12 mouse cellular contexts compared by ENCODE assay signal in genomic region chr8:84770100-84770953, GRCm38 (mm10). TPM values are rescaled to one million over a fixed set of nuclear protein-coding genes. Genes with fewer than 3 reads are reported as not detected.
A peak's percentile ranks its signal among the peaks of the same experiment; 100 is the strongest.
DNase-seq lines count a peak whose midpoint lies in the region; ATAC-seq lines count a peak whose summit lies in the region.
"Had no signal": no experiment of that assay in that cellular context is flagged by ENCODE, and none has a peak within 500 bp of the region (broad histone marks: within the 10 kb centered on the region; RNA-seq: fewer than 3 reads in every experiment).

No protein-coding gene starts in this region.

- H3K27ac ChIP-seq in hindbrain, embryonic 13.5 days = 0 out of 2 replicates have a peak overlapping the region, but pooled peaks have one; percentile 12
- no peak overlapping the region for H3K27ac ChIP-seq in hindbrain, embryonic 10.5 days
- H3K27ac ChIP-seq in embryonic facial prominence, embryonic 14.5 days (replicated peaks; ENCODE audit: low read depth, low read length) = peak overlapping the region; percentile 55; the same call in 1 of the 2 replicates
- H3K27ac ChIP-seq in intestine, embryonic 16.5 days (ENCODE audit: low read length) = no peak overlapping the region
- H3K27ac ChIP-seq in midbrain, embryonic 15.5 days = no peak overlapping the region
- H3K27ac ChIP-seq: heart, embryonic 10.5 days; macrophage had no signal

- ATAC-seq in hindbrain, embryonic 13.5 days (ENCODE audit: low FRiP score) = no peak
- ATAC-seq in embryonic facial prominence, embryonic 14.5 days (ENCODE audit: low read depth) = no peak
- peak; percentile 49 for ATAC-seq in intestine, embryonic 16.5 days
- ATAC-seq in midbrain, embryonic 15.5 days (replicated peaks) = no peak
- ATAC-seq: CD4-positive, CD25-positive, alpha-beta regulatory T cell, adult 4 months had no signal

- H3K27me3 ChIP-seq in hindbrain, embryonic 13.5 days = peaks cover 94% of the 10 kb centered on the region
- peaks cover 100% of the 10 kb centered on the region for H3K27me3 ChIP-seq in hindbrain, embryonic 10.5 days (ENCODE audit: insufficient read depth, poor library complexity, severe bottlenecking)
- H3K27me3 ChIP-seq in embryonic facial prominence, embryonic 14.5 days (replicated peaks; ENCODE audit: control insufficient read depth, insufficient read depth, low read length) = peaks cover 19% of the 10 kb centered on the region
- H3K27me3 ChIP-seq in intestine, embryonic 16.5 days (replicated peaks; ENCODE audit: control insufficient read depth, insufficient read depth, low read length) = peaks cover 24% of the 10 kb centered on the region
- peaks cover 57% of the 10 kb centered on the region for H3K27me3 ChIP-seq in midbrain, embryonic 15.5 days (replicated peaks)

- H3K36me3 ChIP-seq in hindbrain, embryonic 13.5 days = no peaks in the 10 kb centered on the region
- H3K36me3 ChIP-seq in hindbrain, embryonic 10.5 days = no peaks in the 10 kb centered on the region
- peaks cover 51% of the 10 kb centered on the region for H3K36me3 ChIP-seq in embryonic facial prominence, embryonic 14.5 days (ENCODE audit: control insufficient read depth, insufficient read depth, low read length)
- no peaks in the 10 kb centered on the region for H3K36me3 ChIP-seq in intestine, embryonic 16.5 days (ENCODE audit: control insufficient read depth, insufficient read depth, low read length)
- no peaks in the 10 kb centered on the region for H3K36me3 ChIP-seq in midbrain, embryonic 15.5 days (replicated peaks)
- H3K36me3 ChIP-seq: heart, embryonic 10.5 days had no signal

- no peak for DNase-seq in hindbrain, embryonic 10.5 days (ENCODE audit: low spot score)
- no peak for DNase-seq in embryonic facial prominence, embryonic 14.5 days (ENCODE audit: low spot score)
- no peak for DNase-seq in right cerebral cortex, adult 2 months (ENCODE audit: low spot score in 2 of 2)
- DNase-seq in embryo, embryonic 10.5 days (ENCODE audit: low spot score) = no peak
- no peak for DNase-seq in right cerebral cortex, postnatal 36 days (ENCODE audit: low spot score in 2 of 2)
- DNase-seq: thymus, adult 2 months had no signal

- peak overlapping the region; percentile 36 for H3K4me3 ChIP-seq in hindbrain, embryonic 13.5 days
- no peak overlapping the region for H3K4me3 ChIP-seq in hindbrain, embryonic 10.5 days
- H3K4me3 ChIP-seq in embryonic facial prominence, embryonic 14.5 days (ENCODE audit: low read depth, low read length) = 0 out of 2 replicates have a peak overlapping the region, but pooled peaks have one; percentile 4
- no peak overlapping the region for H3K4me3 ChIP-seq in intestine, embryonic 16.5 days (ENCODE audit: low read length)
- H3K4me3 ChIP-seq in midbrain, embryonic 15.5 days = peak overlapping the region; percentile 31
- H3K4me3 ChIP-seq: heart, embryonic 10.5 days had no signal

- 27% methylated on average over 12 of the region's 12 CpGs for WGBS in hindbrain, embryonic 13.5 days
- 28% methylated on average over 12 of the region's 12 CpGs for WGBS in hindbrain, embryonic 10.5 days
- 40% methylated on average over 12 of the region's 12 CpGs for WGBS in embryonic facial prominence, embryonic 14.5 days
- WGBS in intestine, embryonic 16.5 days = 37% methylated on average over 12 of the region's 12 CpGs
- WGBS in midbrain, embryonic 15.5 days = 35% methylated on average over 12 of the region's 12 CpGs

- H3K4me2 ChIP-seq in hindbrain, embryonic 13.5 days = peak overlapping the region; percentile 49
- H3K4me2 ChIP-seq in embryonic facial prominence, embryonic 14.5 days (ENCODE audit: low read depth, low read length) = peak overlapping the region; percentile 60
- peak overlapping the region; percentile 4; the same call in 1 of the 2 replicates for H3K4me2 ChIP-seq in intestine, embryonic 16.5 days (ENCODE audit: low read depth, low read length)
- peak overlapping the region; percentile 49 for H3K4me2 ChIP-seq in midbrain, embryonic 15.5 days

- peaks cover 58% of the 10 kb centered on the region for H3K4me1 ChIP-seq in hindbrain, embryonic 13.5 days (replicated peaks)
- peaks cover 40% of the 10 kb centered on the region for H3K4me1 ChIP-seq in hindbrain, embryonic 10.5 days (replicated peaks)
- peaks cover 50% of the 10 kb centered on the region for H3K4me1 ChIP-seq in embryonic facial prominence, embryonic 14.5 days (ENCODE audit: control insufficient read depth, insufficient read depth, low read length)
- peaks cover 34% of the 10 kb centered on the region for H3K4me1 ChIP-seq in intestine, embryonic 16.5 days (ENCODE audit: control insufficient read depth, insufficient read depth, low read length)
- peaks cover 47% of the 10 kb centered on the region for H3K4me1 ChIP-seq in midbrain, embryonic 15.5 days

- H3K9ac ChIP-seq in hindbrain, embryonic 13.5 days = peak overlapping the region; percentile 65
- H3K9ac ChIP-seq in embryonic facial prominence, embryonic 14.5 days (ENCODE audit: low read depth, low read length) = peak overlapping the region; percentile 38; the same call in 1 of the 2 replicates
- H3K9ac ChIP-seq in intestine, embryonic 16.5 days (ENCODE audit: low read depth, low read length) = no peak overlapping the region
- no peak overlapping the region for H3K9ac ChIP-seq in midbrain, embryonic 15.5 days

- H3K9me3 ChIP-seq in hindbrain, embryonic 13.5 days = no peaks in the 10 kb centered on the region
- no peaks in the 10 kb centered on the region for H3K9me3 ChIP-seq in hindbrain, embryonic 10.5 days
- no peaks in the 10 kb centered on the region for H3K9me3 ChIP-seq in embryonic facial prominence, embryonic 14.5 days (ENCODE audit: control insufficient read depth, low read length)
- H3K9me3 ChIP-seq in intestine, embryonic 16.5 days (ENCODE audit: control insufficient read depth, low read length) = no peaks in the 10 kb centered on the region
- no peaks in the 10 kb centered on the region for H3K9me3 ChIP-seq in midbrain, embryonic 15.5 days
- H3K9me3 ChIP-seq: heart, embryonic 10.5 days had no signal

RNA-seq across cellular contexts. Expression of gene Nfix, which starts 29.8 kb away (rescaled TPM):
- 35.3 and 44.1 TPM in 2 replicates for polyA plus RNA-seq in hindbrain, embryonic 13.5 days (2015; fragmentation: Nextera tagmentation; extraction: Ambion mirVana)
- 0.07 and 0.29 TPM in 2 replicates for polyA plus RNA-seq in hindbrain, embryonic 10.5 days (2016; fragmentation: Nextera tagmentation; extraction: Ambion mirVana)
- 64.0 and 67.4 TPM in 2 replicates for polyA plus RNA-seq in embryonic facial prominence, embryonic 14.5 days (2014; fragmentation: Nextera tagmentation; extraction: Ambion mirVana)
- 9.7 and 11.8 TPM in 2 replicates for polyA plus RNA-seq in intestine, embryonic 16.5 days (2015; fragmentation: Nextera tagmentation; extraction: Ambion mirVana)
- polyA plus RNA-seq in midbrain, embryonic 15.5 days (2015; fragmentation: Nextera tagmentation; extraction: Ambion mirVana) = 48.6 and 54.0 TPM in 2 replicates

RNA-seq across cellular contexts. Expression of gene G430095P16Rik, which starts 47.5 kb away (rescaled TPM):
- 1.0 and 2.3 TPM in 2 replicates for polyA plus RNA-seq in hindbrain, embryonic 13.5 days (2015; fragmentation: Nextera tagmentation; extraction: Ambion mirVana)
- 0.54 and 1.9 TPM in 2 replicates for polyA plus RNA-seq in hindbrain, embryonic 10.5 days (2016; fragmentation: Nextera tagmentation; extraction: Ambion mirVana)
- polyA plus RNA-seq in embryonic facial prominence, embryonic 14.5 days (2014; fragmentation: Nextera tagmentation; extraction: Ambion mirVana) = 2.0 and 2.7 TPM in 2 replicates
- 2.0 and 2.6 TPM in 2 replicates for polyA plus RNA-seq in intestine, embryonic 16.5 days (2015; fragmentation: Nextera tagmentation; extraction: Ambion mirVana)
- polyA plus RNA-seq in midbrain, embryonic 15.5 days (2015; fragmentation: Nextera tagmentation; extraction: Ambion mirVana) = 0.97 and 1.8 TPM in 2 replicates
- polyA plus RNA-seq: macrophage had no signal

RNA-seq across cellular contexts. Expression of gene Dand5, which starts 52.3 kb away (rescaled TPM):
- polyA plus RNA-seq in hindbrain, embryonic 13.5 days (2015; fragmentation: Nextera tagmentation; extraction: Ambion mirVana) = 10.8 and 11.5 TPM in 2 replicates
- 3.8 and 5.5 TPM in 2 replicates for polyA plus RNA-seq in hindbrain, embryonic 10.5 days (2016; fragmentation: Nextera tagmentation; extraction: Ambion mirVana)
- polyA plus RNA-seq in embryonic facial prominence, embryonic 14.5 days (2014; fragmentation: Nextera tagmentation; extraction: Ambion mirVana) = 5.8 and 6.8 TPM in 2 replicates
- 4.2 and 4.4 TPM in 2 replicates for polyA plus RNA-seq in intestine, embryonic 16.5 days (2015; fragmentation: Nextera tagmentation; extraction: Ambion mirVana)
- polyA plus RNA-seq in midbrain, embryonic 15.5 days (2015; fragmentation: Nextera tagmentation; extraction: Ambion mirVana) = 12.3 and 13.4 TPM in 2 replicates

Comparison
In these comparisons a context has a peak if more than half of its experiments do, and no peak if none do; other contexts are left out.
1. H3K27ac ChIP-seq: peak in hindbrain, embryonic 13.5 days (single experiment) and embryonic facial prominence, embryonic 14.5 days (single experiment); none in hindbrain, embryonic 10.5 days (single experiment), intestine, embryonic 16.5 days (single experiment) and midbrain, embryonic 15.5 days (single experiment).
2. H3K4me3 ChIP-seq: peak in hindbrain, embryonic 13.5 days (single experiment), embryonic facial prominence, embryonic 14.5 days (single experiment) and midbrain, embryonic 15.5 days (single experiment); none in hindbrain, embryonic 10.5 days (single experiment) and intestine, embryonic 16.5 days (single experiment).
3. H3K4me2 ChIP-seq: peak in every context shown above with its lines; median percentile 60 in embryonic facial prominence, embryonic 14.5 days; 49 in hindbrain, embryonic 13.5 days; 49 in midbrain, embryonic 15.5 days; 4 in intestine, embryonic 16.5 days.
4. H3K9ac ChIP-seq: peak in hindbrain, embryonic 13.5 days (single experiment) and embryonic facial prominence, embryonic 14.5 days (single experiment); none in intestine, embryonic 16.5 days (single experiment) and midbrain, embryonic 15.5 days (single experiment).